Mouse (Mus musculus) retina, embryonic 14.5 days (tissue): ENCODE measurements around the gene Gars.

Experiments used
- DNase-seq: peaks from one replicate; pipeline ENCODE4 v3.0.0-alpha.2; 2015; ENCODE audit warnings: low spot score

The Gars gene

GRCm38 (mm10) chr6:55037799-55038670 lies at the start of gene Gars:
TSS of gene Gars (plus strand) at chr6:55038007.
- DNase-seq: peak; percentile 92

GRCm38 (mm10) chr6:54988141-54988540 lies 49.7 kb upstream of the Gars start:
- DNase-seq: no peak

GRCm38 (mm10) chr6:54991189-54991588 lies 46.6 kb upstream of the Gars start:
- DNase-seq: no peak

- DNase-seq: no peak
These were observed 45.7 kb upstream of the Gars start for GRCm38 (mm10) chr6:54992141-54992540.

GRCm38 (mm10) chr6:54992734-54993260 lies 45.0 kb upstream of the Gars start, which contains the start of gene Ggct:
TSS of gene Ggct (minus strand) at chr6:54992950.
- DNase-seq: peak; percentile 99

- DNase-seq: no peak
These were observed 41.4 kb upstream of the Gars start for GRCm38 (mm10) chr6:54996361-54996760.

GRCm38 (mm10) chr6:54997726-54998125 lies 40.1 kb upstream of the Gars start:
- DNase-seq: no peak

GRCm38 (mm10) chr6:55001320-55001719 lies 36.5 kb upstream of the Gars start:
- no peak for DNase-seq

- DNase-seq: no peak
These were observed 35.4 kb upstream of the Gars start for GRCm38 (mm10) chr6:55002438-55002837.

- no peak for DNase-seq
These were observed 34.2 kb upstream of the Gars start for GRCm38 (mm10) chr6:55003559-55003958.

- DNase-seq: no peak
These were observed 29.4 kb upstream of the Gars start for GRCm38 (mm10) chr6:55008401-55008800.

- peak; percentile 16 for DNase-seq
These were observed 28.2 kb upstream of the Gars start for GRCm38 (mm10) chr6:55009391-55010230.

GRCm38 (mm10) chr6:55010330-55011091 lies 27.3 kb upstream of the Gars start:
- DNase-seq: no peak

GRCm38 (mm10) chr6:55012516-55012915 lies 25.3 kb upstream of the Gars start:
- DNase-seq: no peak

- no peak for DNase-seq
These were observed 23.6 kb upstream of the Gars start for GRCm38 (mm10) chr6:55014184-55014583.

- DNase-seq: peak; percentile 39
These were observed 21.6 kb upstream of the Gars start for GRCm38 (mm10) chr6:55016236-55016635.

- DNase-seq: peak; percentile 89
These were observed 20.9 kb upstream of the Gars start for GRCm38 (mm10) chr6:55016710-55017583.

GRCm38 (mm10) chr6:55018417-55018816 lies 19.4 kb upstream of the Gars start:
- no peak for DNase-seq

- DNase-seq: no peak
These were observed 16.0 kb upstream of the Gars start for GRCm38 (mm10) chr6:55021806-55022205.

GRCm38 (mm10) chr6:55027642-55028041 lies 10.2 kb upstream of the Gars start:
- no peak for DNase-seq

- no peak for DNase-seq
These were observed 1.1 kb upstream of the Gars start for GRCm38 (mm10) chr6:55036731-55037130.
